Mouse (Mus musculus) small intestine, adult 2 months (tissue): ENCODE results near the gene Acadm. TPM values are rescaled to one million over a fixed set of nuclear protein-coding genes. Genes with fewer than 3 reads are reported as not detected.

Experiments used
- H3K27ac ChIP-seq: fragments of 200-500 bp; 2 replicates; pipeline ENCODE4 v1.5.1; 2012; ENCODE audit warnings: low read depth, low read length, control low read depth, inconsistent platforms; ENCODE audit not compliant: insufficient read depth
- H3K27me3 ChIP-seq: fragments of 200-500 bp; 2 replicates; pipeline ENCODE4 v1.6.1; 2012; ENCODE audit warnings: mild to moderate bottlenecking, moderate library complexity, low read length, inconsistent platforms; ENCODE audit not compliant: control insufficient read depth, insufficient read depth
- H3K36me3 ChIP-seq: fragments of 200-500 bp; 2 replicates; pipeline ENCODE4 v1.6.1; 2012; ENCODE audit warnings: mild to moderate bottlenecking, low read length, control low read depth, inconsistent platforms; ENCODE audit not compliant: control insufficient read depth, insufficient read depth
- H3K4me1 ChIP-seq: fragments of 200-500 bp; 2 replicates; pipeline ENCODE4 v1.6.1; 2012; ENCODE audit warnings: low read length, inconsistent platforms, mixed read lengths; ENCODE audit not compliant: control insufficient read depth, insufficient read depth, insufficient read length
- H3K4me3 ChIP-seq: fragments of 200-500 bp; 2 replicates; pipeline ENCODE4 v1.5.1; 2012; ENCODE audit warnings: low read depth, mild to moderate bottlenecking, control low read depth, inconsistent platforms, low read length, moderate library complexity
- CTCF ChIP-seq: fragments of 200-500 bp; IDR thresholded peaks from 2 replicates; pipeline ENCODE4 v1.5.1; 2012; ENCODE audit warnings: low read depth, mild to moderate bottlenecking, control low read depth, inconsistent platforms, low read length, moderate library complexity, mixed read lengths; ENCODE audit not compliant: insufficient replicate concordance, insufficient read length; ENCODE audit errors: extremely low read depth
- POLR2A ChIP-seq: fragments of 200-500 bp; IDR thresholded peaks from 2 replicates; pipeline ENCODE4 v1.6.1; 2012; ENCODE audit warnings: low read depth, mild to moderate bottlenecking, control low read depth, inconsistent platforms, low read length, moderate library complexity
- WGBS: fragments of 180-500 bp; shearing (Covaris S2); methylation state at CpG from one replicate; pipeline ENCODE4 v1.1.7; 2018; 5-methylcytosine and 5-hydroxymethylcytosine counted together
- polyA plus RNA-seq: library from polyadenylated mRNA; depleted of rRNA; stranded (reverse); fragments of >200 nt; gene quantifications from 2 replicates; pipeline ENCODE4 v1.2.3, GENCODE M21; 2012

Acadm gene
- polyA plus RNA-seq, 1 experiment: 22.2 TPM

DNA sequence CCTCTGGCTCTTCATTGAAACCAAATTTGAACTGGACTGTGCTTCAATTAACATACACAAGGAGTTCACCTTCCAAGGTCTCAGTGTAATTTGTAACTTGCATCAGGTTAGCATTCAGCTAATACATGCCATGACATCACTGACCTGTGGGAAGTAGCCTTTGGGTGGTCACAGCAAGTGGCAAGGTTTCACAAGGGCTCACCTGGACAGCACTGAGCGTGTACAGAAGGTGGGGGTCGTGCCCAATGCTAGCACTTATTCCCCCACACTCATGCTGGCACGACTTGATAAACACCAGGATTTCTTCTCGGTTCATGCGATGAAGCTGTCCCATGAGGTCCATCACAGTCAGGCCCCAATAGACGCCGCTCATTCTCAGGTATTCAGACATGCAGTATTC is 33.9 kb downstream of the Acadm start:
- 25% methylated on average over 7 of the region's 7 CpGs for WGBS
- Histone ChIP-seq H3K36me3 (peaks cover 54% of the 10 kb centered on the region), H3K27me3 (no peaks in the 10 kb centered on the region), H3K4me3 (peak overlapping the region; percentile 15), H3K4me1 (peaks cover 15% of the 10 kb centered on the region; the same call in 1 of the 2 replicates), H3K27ac (peak overlapping the region; percentile 43)
- no peak for TF ChIP-seq POLR2A
- TF ChIP-seq CTCF: no peak

DNA sequence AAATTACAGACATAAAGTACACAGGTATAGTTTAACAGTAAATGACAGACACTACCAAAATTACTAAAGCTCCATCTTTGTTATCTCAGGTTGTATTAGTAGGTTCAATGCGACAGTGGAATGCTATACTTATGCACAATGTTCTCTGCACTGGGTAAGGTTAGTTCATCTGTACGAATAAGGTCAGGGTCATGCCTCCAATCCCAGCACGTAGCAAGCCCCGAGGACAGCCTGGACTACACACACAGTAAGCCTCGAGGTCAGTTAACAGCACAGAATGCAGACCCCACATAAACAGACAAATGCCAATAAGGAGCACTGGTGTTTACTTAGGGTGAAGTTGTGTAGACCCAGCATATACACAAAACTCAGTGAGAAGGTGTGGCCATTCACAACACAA is 35.5 kb downstream of the Acadm start:
- TF ChIP-seq CTCF (no peak), POLR2A (no peak)
- WGBS: 56% methylated on average over 5 of the region's 5 CpGs
- H3K36me3 ChIP-seq: peaks cover 68% of the 10 kb centered on the region

DNA sequence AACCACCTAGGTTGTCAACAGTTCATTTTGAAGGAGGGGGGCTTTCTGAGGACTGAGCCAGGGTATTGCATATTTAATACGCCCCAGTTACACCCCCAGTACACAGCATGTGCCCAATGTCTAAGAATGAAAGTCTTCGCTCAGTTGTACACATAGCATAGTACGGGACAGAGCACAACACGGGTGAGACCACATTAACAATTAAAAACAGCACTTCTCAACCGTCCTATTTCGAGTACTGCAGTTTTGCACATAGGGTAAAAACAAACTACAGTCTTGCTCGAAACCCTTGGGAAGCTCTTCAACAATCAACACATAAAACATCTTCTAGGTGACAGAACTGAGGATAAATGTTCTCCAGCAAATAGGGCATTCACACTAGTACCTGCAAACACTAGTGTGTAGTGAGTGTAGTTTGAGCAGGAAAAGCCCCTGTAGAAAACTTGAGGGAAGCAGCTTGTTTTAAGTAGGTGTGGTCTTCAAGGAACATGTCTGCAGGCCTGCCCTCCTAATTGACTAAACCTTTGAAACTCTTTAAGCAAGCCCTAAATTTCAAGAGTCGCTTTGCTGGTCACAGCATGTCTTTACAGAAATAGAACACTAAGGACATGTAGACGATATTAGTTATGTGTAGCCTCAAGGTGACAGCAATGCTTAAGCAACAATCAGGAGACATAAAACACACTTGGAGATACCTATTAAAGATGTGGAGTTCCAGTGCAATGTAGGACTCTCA is 38.1 kb downstream of the Acadm start, which contains the start of gene Msh4:
Msh4 (minus strand) TSS at position 3 of the 736 bp plus-strand sequence.
- Histone ChIP-seq H3K36me3 (peaks cover 67% of the 10 kb centered on the region), H3K4me3 (no peak within 1 kb of the TSS), H3K4me1 (peaks cover 13% of the 10 kb centered on the region; the same call in 1 of the 2 replicates), H3K27me3 (no peaks in the 10 kb centered on the region), H3K27ac (no peak within 1 kb of the TSS)
- TF ChIP-seq CTCF (no peak), POLR2A (no peak)
- WGBS: 83% methylated on average over 9 of the region's 9 CpGs

More for the DNA sequence above, 35.5 kb downstream of the Acadm start:
- Histone ChIP-seq H3K4me1 (peaks cover 15% of the 10 kb centered on the region; the same call in 1 of the 2 replicates), H3K27me3 (no peaks in the 10 kb centered on the region), H3K4me3 (no peak overlapping the region), H3K27ac (no peak overlapping the region)

DNA sequence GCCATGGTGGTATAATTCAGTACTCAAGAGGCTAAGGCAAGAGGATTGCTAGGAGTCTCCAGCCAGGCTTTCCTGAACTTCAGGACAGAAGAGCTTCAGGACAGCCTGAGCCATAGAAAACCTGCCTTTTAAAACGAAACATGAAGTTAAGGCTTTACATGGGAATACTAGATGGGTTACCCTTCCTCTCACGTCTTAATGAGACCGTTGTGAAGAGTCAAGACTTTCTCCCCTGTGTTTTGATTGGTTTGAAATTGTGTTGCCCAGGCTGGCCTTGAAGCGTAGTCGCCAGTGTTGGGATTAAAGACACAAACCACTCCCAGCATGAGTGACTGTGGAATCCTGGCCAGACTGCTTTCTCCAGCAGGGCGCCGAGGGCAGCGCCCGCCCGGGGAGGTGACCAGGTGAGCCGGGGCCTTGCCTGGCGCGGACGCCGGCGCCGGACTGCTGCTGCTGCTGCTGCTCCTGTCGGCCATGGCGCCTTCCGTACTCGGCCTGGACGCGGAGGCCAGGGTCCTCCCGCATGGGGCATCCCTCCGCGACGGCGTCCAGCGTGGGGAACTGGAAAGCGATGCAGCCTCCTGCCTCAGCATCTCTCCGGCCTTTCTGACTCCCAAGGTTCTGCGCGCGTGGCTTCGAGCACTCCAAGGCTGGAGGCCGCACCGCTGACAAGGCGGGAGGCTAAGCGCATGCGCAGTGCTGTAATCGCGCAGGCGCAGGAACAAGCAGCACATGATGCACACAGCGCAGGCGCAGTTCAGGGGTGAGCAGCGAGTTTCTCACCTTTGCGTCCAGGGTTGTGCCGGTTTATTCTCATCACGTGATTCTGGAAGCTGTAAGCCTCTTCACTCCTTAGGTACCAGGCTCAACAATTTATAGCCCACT is 38.9 kb downstream of the Acadm start:
- 91% methylated on average over 49 of the region's 49 CpGs for WGBS
- Histone ChIP-seq H3K27ac (no peak overlapping the region), H3K36me3 (peaks cover 60% of the 10 kb centered on the region), H3K4me3 (no peak overlapping the region), H3K4me1 (peaks cover 7% of the 10 kb centered on the region; the same call in 1 of the 2 replicates), H3K27me3 (no peaks in the 10 kb centered on the region)
- TF ChIP-seq CTCF (no peak), POLR2A (no peak)

DNA sequence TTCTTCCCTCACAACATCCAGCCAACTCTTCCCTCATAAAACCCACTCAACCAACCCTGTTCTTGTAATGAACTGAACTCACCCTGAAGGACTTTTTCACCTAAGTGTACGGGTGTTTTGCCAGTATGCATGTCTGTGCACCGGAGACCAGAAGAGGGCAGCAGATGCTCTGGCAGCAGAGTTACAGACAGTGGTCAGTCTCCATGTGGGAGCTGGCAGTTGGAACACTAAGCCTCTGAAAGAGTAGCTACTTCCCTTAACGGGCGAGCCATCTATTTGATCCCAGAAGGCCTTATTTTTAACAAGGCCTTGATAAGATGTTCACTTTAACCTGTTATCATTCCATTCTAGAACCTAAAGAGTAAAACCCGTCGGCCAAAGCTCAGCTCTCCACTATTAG is 39.8 kb downstream of the Acadm start:
- peaks cover 52% of the 10 kb centered on the region for H3K36me3 ChIP-seq
- peaks cover 2% of the 10 kb centered on the region; the same call in 1 of the 2 replicates for H3K4me1 ChIP-seq
- whole genome bisulfite sequencing: 51% methylated on average over 6 of the region's 6 CpGs
- H3K4me3 ChIP-seq: no peak overlapping the region
- TF ChIP-seq POLR2A (no peak), CTCF (peak; percentile 53; the same call in 1 of the 2 replicates)
- no peak overlapping the region for H3K27ac ChIP-seq
- H3K27me3 ChIP-seq: no peaks in the 10 kb centered on the region

DNA sequence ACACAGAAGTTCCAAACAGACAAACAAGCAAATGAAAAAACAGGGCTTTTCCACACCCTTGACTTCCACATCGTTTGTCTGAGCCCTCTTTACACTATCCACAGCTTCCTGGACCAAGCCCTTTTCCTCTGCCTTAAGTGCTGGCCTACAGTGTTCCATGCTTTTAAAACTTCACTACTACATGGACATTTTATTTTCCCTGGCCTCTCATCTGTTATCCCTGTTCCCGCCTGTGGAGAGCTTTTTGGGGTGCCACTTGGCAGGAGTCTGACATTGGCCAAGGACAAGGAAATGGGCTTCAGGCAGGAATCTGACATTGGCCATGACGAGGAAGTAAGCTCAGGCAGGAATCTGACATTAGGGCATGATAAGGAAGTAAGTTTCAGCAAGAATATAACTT is 41.8 kb downstream of the Acadm start:
- WGBS: 24% methylated on average over 3 of the region's 3 CpGs
- Histone ChIP-seq H3K36me3 (peaks cover 35% of the 10 kb centered on the region), H3K27ac (no peak overlapping the region)

DNA sequence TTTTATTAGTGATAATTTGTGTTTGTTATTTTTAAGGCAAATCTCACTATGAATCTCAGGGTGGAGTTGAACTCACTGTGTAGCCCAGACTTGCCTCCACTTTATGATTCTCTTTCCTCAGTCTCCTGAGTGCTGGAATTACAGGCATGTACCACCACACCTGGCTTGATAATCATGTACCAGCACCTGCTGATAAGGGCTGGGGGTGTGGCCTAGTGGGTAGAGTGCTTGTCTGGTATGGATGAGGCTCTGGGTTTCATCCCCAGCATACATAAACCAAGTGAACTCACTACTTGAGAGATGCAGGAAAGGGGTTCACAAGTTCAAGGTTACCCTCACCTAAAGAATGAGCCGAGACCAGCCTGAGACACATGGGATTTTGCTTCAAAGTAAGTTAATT is 42.5 kb downstream of the Acadm start:
- H3K4me1 ChIP-seq: no peaks in the 10 kb centered on the region; the same call in 1 of the 2 replicates
- peaks cover 31% of the 10 kb centered on the region for H3K36me3 ChIP-seq
- H3K4me3 ChIP-seq: no peak overlapping the region
- no peaks in the 10 kb centered on the region for H3K27me3 ChIP-seq
- no peak overlapping the region for H3K27ac ChIP-seq
- WGBS: 39% methylated on average over 1 of the region's 1 CpGs
- TF ChIP-seq POLR2A: no peak
- TF ChIP-seq CTCF: no peak

More for the DNA sequence above, 41.8 kb downstream of the Acadm start:
- no peak overlapping the region for H3K4me3 ChIP-seq
- no peaks in the 10 kb centered on the region; the same call in 1 of the 2 replicates for H3K4me1 ChIP-seq
- H3K27me3 ChIP-seq: no peaks in the 10 kb centered on the region
- TF ChIP-seq CTCF (no peak), POLR2A (no peak)
